Mouse (Mus musculus): Measurements from ENCODE around the gene Nip7. TPM values are rescaled to one million over a fixed set of nuclear protein-coding genes. Genes with fewer than 3 reads are reported as not detected.
A peak's percentile ranks its signal among the peaks of the same experiment; 100 is the strongest.
"Not testable (repeated sequence)": the region's sequence is repeated elsewhere in the genome, so short reads cannot be mapped to it uniquely, and the experiment has no call there.

Gene Nip7
- polyA plus RNA-seq, 1 experiment from 2014 or later, result 37.3 TPM

- DNase-seq (ENCODE audit: low spot score), result peak; percentile 56
- whole genome bisulfite sequencing, result 69% methylated on average over 2 of the region's 2 CpGs
These were observed 44.0 kb downstream of the Nip7 start for GRCm38 (mm10) chr8:107100635-107101034.

DNA sequence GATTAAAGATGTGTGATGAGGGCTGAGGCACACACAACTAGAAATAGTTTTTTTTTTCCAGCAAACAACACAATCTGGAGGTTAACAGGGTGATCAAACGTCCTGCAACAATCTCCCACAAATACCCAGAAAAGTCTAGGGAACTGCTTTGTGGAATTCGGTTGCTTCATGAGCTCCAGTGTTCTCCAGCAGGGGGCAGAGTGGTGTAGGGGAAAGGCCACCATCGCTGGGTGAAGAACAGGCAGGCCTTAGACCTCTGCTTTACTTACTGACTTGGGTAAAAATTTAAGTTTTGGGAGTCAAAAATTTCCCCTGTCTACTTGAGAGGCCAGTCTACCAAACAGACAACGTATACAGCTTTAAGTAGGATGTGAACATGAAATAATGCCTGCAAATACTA, 47.9 kb downstream of the Nip7 start:
- H3K9ac ChIP-seq (replicated peaks; ENCODE audit: low read depth), result no peak overlapping the region
- H3K27ac ChIP-seq (ENCODE audit: low read length), result no peak overlapping the region
- 10% methylated on average over 4 of the region's 4 CpGs for WGBS
- no peaks in the 10 kb centered on the region for H3K27me3 ChIP-seq (replicated peaks; ENCODE audit: insufficient read depth, low read length)
- H3K4me1 ChIP-seq (ENCODE audit: insufficient read depth, low read depth, low read length), result no peaks in the 10 kb centered on the region
- no peak overlapping the region for H3K4me3 ChIP-seq (ENCODE audit: low read depth, low read length)
- ATAC-seq, result peak; percentile 67
- no peak overlapping the region for H3K4me2 ChIP-seq (replicated peaks; ENCODE audit: low read depth, low read length)
- no peaks in the 10 kb centered on the region for H3K36me3 ChIP-seq (ENCODE audit: insufficient read depth, low read length)
- TF ChIP-seq CTCF (IDR thresholded peaks at IDR 0.05), result peak; percentile 92
- no peak for TF ChIP-seq EP300 (IDR thresholded peaks at IDR 0.05)
- no peaks in the 10 kb centered on the region for H3K9me3 ChIP-seq (ENCODE audit: low read length)
- DNase-seq (ENCODE audit: low spot score), result peak; percentile 83

More at GRCm38 (mm10) chr8:107100635-107101034, 44.0 kb downstream of the Nip7 start:
- Histone ChIP-seq H3K4me3 (ENCODE audit: low read depth, low read length) (no peak overlapping the region), H3K4me2 (replicated peaks; ENCODE audit: low read depth, low read length) (no peak overlapping the region), H3K4me1 (ENCODE audit: insufficient read depth, low read depth, low read length) (peaks cover 4% of the 10 kb centered on the region; the same call in 1 of the 2 replicates), H3K9me3 (ENCODE audit: low read length) (no peaks in the 10 kb centered on the region), H3K27me3 (replicated peaks; ENCODE audit: insufficient read depth, low read length) (no peaks in the 10 kb centered on the region), H3K36me3 (ENCODE audit: insufficient read depth, low read length) (no peaks in the 10 kb centered on the region), H3K27ac (ENCODE audit: low read length) (no peak overlapping the region), H3K9ac (replicated peaks; ENCODE audit: low read depth) (no peak overlapping the region)
- TF ChIP-seq CTCF (IDR thresholded peaks at IDR 0.05) (no peak), EP300 (IDR thresholded peaks at IDR 0.05) (no peak)
- no peak for ATAC-seq

GRCm38 (mm10) chr8:107108089-107108488, 51.4 kb downstream of the Nip7 start:
- not testable (repeated sequence) for H3K4me2 ChIP-seq (replicated peaks; ENCODE audit: low read depth, low read length); H3K9me3 ChIP-seq (ENCODE audit: low read length); H3K36me3 ChIP-seq (ENCODE audit: insufficient read depth, low read length); DNase-seq (ENCODE audit: low spot score); ATAC-seq; H3K27me3 ChIP-seq (replicated peaks; ENCODE audit: insufficient read depth, low read length); H3K9ac ChIP-seq (replicated peaks; ENCODE audit: low read depth); H3K27ac ChIP-seq (ENCODE audit: low read length); H3K4me1 ChIP-seq (ENCODE audit: insufficient read depth, low read depth, low read length); H3K4me3 ChIP-seq (ENCODE audit: low read depth, low read length)
- 93% methylated on average over 5 of the region's 5 CpGs for WGBS

DNA sequence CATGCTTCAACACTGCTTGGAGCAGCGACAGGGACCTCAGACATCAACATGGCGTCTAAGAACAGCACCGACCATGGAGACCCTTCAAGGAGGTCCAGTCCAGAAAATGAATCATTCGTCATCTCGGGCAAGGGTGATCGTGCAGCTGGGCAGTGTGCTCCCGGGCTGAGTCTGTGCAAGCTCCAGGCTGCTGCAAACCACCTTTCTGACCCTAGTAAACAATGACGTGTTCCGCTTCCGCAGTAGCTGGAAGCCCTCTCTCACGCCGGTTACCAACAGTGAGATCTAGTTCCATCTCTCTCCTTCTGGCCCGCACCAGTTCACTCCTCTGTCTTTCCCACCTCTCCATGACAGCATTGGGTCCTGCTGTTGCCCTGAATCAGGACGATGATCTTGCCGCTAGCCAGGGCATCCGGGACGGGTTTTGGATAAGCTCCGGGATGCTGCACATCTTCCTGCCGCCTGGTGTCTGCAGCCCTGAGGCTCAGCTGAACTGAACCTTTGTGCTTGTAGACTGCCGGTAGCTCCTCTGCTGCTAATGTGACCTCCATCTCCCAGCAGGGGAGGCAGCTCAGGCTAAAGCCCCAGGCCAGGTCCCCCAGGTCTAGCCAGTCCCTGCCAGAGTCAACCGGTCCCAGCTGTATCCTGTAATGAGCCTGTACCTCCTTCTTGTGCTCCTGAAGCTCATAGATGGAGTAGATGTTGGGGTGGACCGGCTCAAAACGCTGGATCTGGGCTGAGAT, 52.5 kb downstream of the Nip7 start:
- H3K4me1 ChIP-seq (ENCODE audit: insufficient read depth, low read depth, low read length), result no peaks in the 10 kb centered on the region
- H3K36me3 ChIP-seq (ENCODE audit: insufficient read depth, low read length), result no peaks in the 10 kb centered on the region
- no peak overlapping the region for H3K9ac ChIP-seq (replicated peaks; ENCODE audit: low read depth)
- H3K4me3 ChIP-seq (ENCODE audit: low read depth, low read length), result no peak overlapping the region
- peak overlapping the region; percentile 36 for H3K4me2 ChIP-seq (replicated peaks; ENCODE audit: low read depth, low read length)
- DNase-seq (ENCODE audit: low spot score) (peak; percentile 40), ATAC-seq (peak; percentile 77)
- TF ChIP-seq EP300 (IDR thresholded peaks at IDR 0.05) (no peak), CTCF (IDR thresholded peaks at IDR 0.05) (peak; percentile 14; the same call in 1 of the 2 replicates)
- H3K27me3 ChIP-seq (replicated peaks; ENCODE audit: insufficient read depth, low read length), result no peaks in the 10 kb centered on the region
- WGBS, result 40% methylated on average over 23 of the region's 23 CpGs
- no peak overlapping the region for H3K27ac ChIP-seq (ENCODE audit: low read length)
- H3K9me3 ChIP-seq (ENCODE audit: low read length), result no peaks in the 10 kb centered on the region

DNA sequence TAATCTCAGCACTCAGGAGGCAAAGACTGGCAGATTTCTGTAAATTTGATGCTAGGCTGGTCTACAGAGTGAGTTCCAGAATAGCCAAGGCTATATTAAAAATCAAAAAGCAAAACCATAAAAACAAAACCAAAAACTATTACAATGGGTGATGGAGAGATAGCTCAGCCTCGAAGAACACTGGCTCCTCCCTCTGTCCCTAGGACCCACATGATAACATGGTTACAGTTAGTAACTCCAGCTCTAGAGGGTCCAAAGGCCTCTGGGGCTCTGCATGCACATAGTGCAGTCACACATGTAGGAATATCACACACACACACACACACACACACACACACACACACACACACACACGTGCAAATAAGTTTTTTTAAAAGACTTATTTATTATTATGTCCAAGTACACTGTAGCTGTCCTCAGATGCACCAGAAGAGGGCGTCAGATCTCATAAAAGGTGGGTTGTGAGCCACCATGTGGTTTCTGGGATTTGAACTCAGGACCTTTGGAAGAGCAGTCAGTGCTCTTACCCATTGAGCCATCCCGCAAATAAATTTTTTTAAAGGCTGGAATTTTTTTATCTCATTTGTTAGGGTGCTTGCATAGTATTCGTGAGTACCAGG, 53.2 kb downstream of the Nip7 start:
- no peak overlapping the region for H3K9ac ChIP-seq (replicated peaks; ENCODE audit: low read depth)
- H3K27ac ChIP-seq (ENCODE audit: low read length), result no peak overlapping the region
- H3K9me3 ChIP-seq (ENCODE audit: low read length), result no peaks in the 10 kb centered on the region
- H3K4me1 ChIP-seq (ENCODE audit: insufficient read depth, low read depth, low read length), result no peaks in the 10 kb centered on the region; the same call in 1 of the 2 replicates
- H3K36me3 ChIP-seq (ENCODE audit: insufficient read depth, low read length), result no peaks in the 10 kb centered on the region
- no peak overlapping the region for H3K4me2 ChIP-seq (replicated peaks; ENCODE audit: low read depth, low read length)
- 79% methylated on average over 5 of the region's 5 CpGs for WGBS
- DNase-seq (ENCODE audit: low spot score), result no peak
- no peaks in the 10 kb centered on the region for H3K27me3 ChIP-seq (replicated peaks; ENCODE audit: insufficient read depth, low read length)
- no peak for ATAC-seq
- no peak overlapping the region for H3K4me3 ChIP-seq (ENCODE audit: low read depth, low read length)
- TF ChIP-seq CTCF (IDR thresholded peaks at IDR 0.05) (0 out of 2 replicates have a peak, but pooled peaks have one; percentile 16), EP300 (IDR thresholded peaks at IDR 0.05) (no peak)

Small RNA genes lying within 50 kb of the gene (microRNA-seq; reads per million reads assigned to microRNA genes)
- gene Mir7075, result 1.2 reads per million

Other genes starting within 250 kb of the Nip7 start
- gene Has3, start 186.6 kb upstream of the Nip7 start, polyA plus RNA-seq (2015; fragmentation: Nextera tagmentation; extraction: Ambion mirVana), result 0.13 and 0.32 TPM in 2 replicates
- 25.4 and 26.7 TPM in 2 replicates for gene Utp4, start 163.2 kb upstream of the Nip7 start, polyA plus RNA-seq (2015; fragmentation: Nextera tagmentation; extraction: Ambion mirVana)
- 13.4 and 16.3 TPM in 2 replicates for gene Sntb2, start 121.1 kb upstream of the Nip7 start, polyA plus RNA-seq (2015; fragmentation: Nextera tagmentation; extraction: Ambion mirVana)
- gene Vps4a, start 25.7 kb upstream of the Nip7 start, polyA plus RNA-seq (2015; fragmentation: Nextera tagmentation; extraction: Ambion mirVana), result 59.0 and 59.6 TPM in 2 replicates
- 26.7 and 27.3 TPM in 2 replicates for gene Pdf, start 8.3 kb upstream of the Nip7 start, polyA plus RNA-seq (2015; fragmentation: Nextera tagmentation; extraction: Ambion mirVana)
- gene Cog8, start 188 bp upstream of the Nip7 start, polyA plus RNA-seq (2015; fragmentation: Nextera tagmentation; extraction: Ambion mirVana), result 24.3 and 25.9 TPM in 2 replicates
- 2.3 and 2.4 TPM in 2 replicates for gene Tmed6, start 8.8 kb downstream of the Nip7 start, polyA plus RNA-seq (2015; fragmentation: Nextera tagmentation; extraction: Ambion mirVana)
- 13.1 and 13.2 TPM in 2 replicates for gene Terf2, start 39.7 kb downstream of the Nip7 start, polyA plus RNA-seq (2015; fragmentation: Nextera tagmentation; extraction: Ambion mirVana)
- 58.4 and 63.1 TPM in 2 replicates for gene Cyb5b, start 93.8 kb downstream of the Nip7 start, polyA plus RNA-seq (2015; fragmentation: Nextera tagmentation; extraction: Ambion mirVana)
- gene Nfat5, start 236.6 kb downstream of the Nip7 start, polyA plus RNA-seq (2015; fragmentation: Nextera tagmentation; extraction: Ambion mirVana), result 8.8 and 10.8 TPM in 2 replicates